Mouse (Mus musculus) B cell, adult 62 days (primary cell): ENCODE results near the gene Asns. TPM values are rescaled to one million over a fixed set of nuclear protein-coding genes. Genes with fewer than 3 reads are reported as not detected.

Source experiments
- total RNA-seq: library from RNA; stranded (reverse); gene quantifications from 4 replicates; pipeline ENCODE4 v1.2.4, GENCODE M21; 2023

Asns gene
- total RNA-seq = 2.8 to 10.5 TPM (median 6.9 TPM) in 4 replicates

GRCm38 (mm10) chr6:7692884-7693585, at the start of gene Asns:
Asns (minus strand) TSS chr6:7693254.

Other genes starting within 250 kb of the Asns start
- not detected in 4 replicates for gene Tac1, start 138.4 kb downstream of the Asns start, total RNA-seq
- gene C1galt1, start 151.6 kb upstream of the Asns start, total RNA-seq = 37.3 to 39.6 TPM (median 37.4 TPM) in 4 replicates